Mouse (Mus musculus): ENCODE results near the gene Slc25a18. TPM values are rescaled to one million over a fixed set of nuclear protein-coding genes. Genes with fewer than 3 reads are reported as not detected.

The Slc25a18 gene
- polyA plus RNA-seq, 1 experiment from 2014 or later = 3.5 TPM

Small RNA genes within 50 kb of the gene (microRNA-seq; reads per million reads assigned to microRNA genes)
- gene Gm25193 = not detected

Other genes starting within 250 kb of the Slc25a18 start
- 15.3 and 16.4 TPM in 2 replicates for gene Hdhd5, start 242.3 kb upstream of the Slc25a18 start, polyA plus RNA-seq (2015; fragmentation: Nextera tagmentation; extraction: Ambion mirVana)
- 3.6 and 4.0 TPM in 2 replicates for gene Cecr2, start 107.2 kb upstream of the Slc25a18 start, polyA plus RNA-seq (2015; fragmentation: Nextera tagmentation; extraction: Ambion mirVana)
- 240 and 248 TPM in 2 replicates for gene Atp6v1e1, start 49.2 kb downstream of the Slc25a18 start, polyA plus RNA-seq (2015; fragmentation: Nextera tagmentation; extraction: Ambion mirVana)
- 32.8 and 35.2 TPM in 2 replicates for gene Bcl2l13, start 62.6 kb downstream of the Slc25a18 start, polyA plus RNA-seq (2015; fragmentation: Nextera tagmentation; extraction: Ambion mirVana)
- 26.8 and 29.6 TPM in 2 replicates for gene Bid, start 143.3 kb downstream of the Slc25a18 start, polyA plus RNA-seq (2015; fragmentation: Nextera tagmentation; extraction: Ambion mirVana)